Mouse (Mus musculus) heart, postnatal 4 days (tissue): ENCODE data around the gene B4galnt1. TPM values are rescaled to one million over a fixed set of nuclear protein-coding genes. Genes with fewer than 3 reads are reported as not detected.
"Not testable (repeated sequence)": the region's sequence is repeated elsewhere in the genome, so short reads cannot be mapped to it uniquely, and the experiment has no call there.

Experiments used
- DNase-seq: peaks from one replicate; pipeline ENCODE4 v3.0.0; 2021
- total RNA-seq, 2 experiments: library from RNA; stranded (reverse); gene quantifications; 2 replicates each; pipeline ENCODE4 v1.2.3; 2021

Gene B4galnt1
- total RNA-seq, 2 experiments from 2014 or later: 2.2 to 2.7 TPM

DNA sequence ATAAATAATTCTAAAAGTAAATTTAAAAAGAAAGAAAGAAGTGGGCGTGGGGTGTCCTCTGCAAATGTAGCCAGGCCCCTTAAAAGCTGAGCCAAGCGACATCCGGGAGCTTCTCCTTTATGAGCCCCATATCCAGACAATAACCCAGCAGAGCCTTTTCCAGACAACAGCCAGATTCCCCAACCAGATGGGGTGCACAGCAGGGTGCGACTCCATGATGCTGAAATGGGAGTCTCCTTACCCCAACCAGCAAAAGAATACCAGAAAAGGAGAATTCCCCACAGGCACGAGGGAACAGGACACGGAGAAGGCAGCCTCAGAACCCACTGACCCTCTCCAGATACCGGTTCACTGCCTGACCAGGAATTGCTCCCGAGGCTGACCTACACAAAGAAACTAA is 21.8 kb upstream of the B4galnt1 start:
- no peak for DNase-seq

- DNase-seq: no peak
These were observed 20.5 kb upstream of the B4galnt1 start for GRCm38 (mm10) chr10:127144536-127144935.

GRCm38 (mm10) chr10:127145303-127145702 is 19.7 kb upstream of the B4galnt1 start:
- DNase-seq: no peak

DNA sequence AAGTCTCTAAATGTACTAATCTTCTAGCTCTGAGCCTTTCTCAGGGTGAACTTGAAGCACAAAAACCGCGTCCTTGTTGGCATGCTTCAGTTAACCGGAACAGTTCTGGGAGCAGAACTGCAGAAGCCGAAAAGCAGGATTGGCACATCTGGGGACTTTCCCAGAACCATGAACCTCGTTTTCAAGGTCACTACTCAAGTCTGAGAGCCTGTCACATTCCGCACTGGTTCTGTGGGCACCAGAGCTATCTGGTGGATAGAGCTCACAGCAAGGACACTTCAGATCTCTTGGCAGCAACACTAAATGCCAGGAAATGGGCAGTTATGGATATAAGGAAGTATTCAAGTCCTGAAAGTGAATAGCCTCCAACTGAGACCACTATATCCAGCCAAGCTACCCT is 17.9 kb upstream of the B4galnt1 start:
- no peak for DNase-seq

GRCm38 (mm10) chr10:127150471-127150872 is 14.6 kb upstream of the B4galnt1 start:
- no peak for DNase-seq

- DNase-seq: not testable (repeated sequence)
These were observed 13.8 kb upstream of the B4galnt1 start for GRCm38 (mm10) chr10:127151233-127151632.

DNA sequence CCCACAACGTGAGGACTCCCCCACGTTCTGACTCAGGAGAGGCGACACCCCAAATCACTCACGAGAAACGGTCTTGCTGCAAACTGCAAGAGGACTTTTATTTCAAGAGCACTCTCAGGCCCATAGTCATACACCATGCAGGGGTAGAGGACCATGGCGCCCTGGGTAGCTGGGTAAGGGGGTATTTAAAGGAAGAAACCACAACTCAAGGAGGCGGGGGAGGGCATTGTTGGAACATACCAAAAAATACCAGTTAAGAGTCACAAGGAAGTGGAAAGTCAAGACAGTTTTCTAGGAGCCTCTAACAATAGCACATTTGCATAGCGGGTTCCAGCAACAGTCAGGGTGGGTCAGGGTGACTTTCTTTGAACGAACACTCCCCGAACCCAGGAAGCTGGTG is 12.5 kb upstream of the B4galnt1 start:
- not testable (repeated sequence) for DNase-seq

DNA sequence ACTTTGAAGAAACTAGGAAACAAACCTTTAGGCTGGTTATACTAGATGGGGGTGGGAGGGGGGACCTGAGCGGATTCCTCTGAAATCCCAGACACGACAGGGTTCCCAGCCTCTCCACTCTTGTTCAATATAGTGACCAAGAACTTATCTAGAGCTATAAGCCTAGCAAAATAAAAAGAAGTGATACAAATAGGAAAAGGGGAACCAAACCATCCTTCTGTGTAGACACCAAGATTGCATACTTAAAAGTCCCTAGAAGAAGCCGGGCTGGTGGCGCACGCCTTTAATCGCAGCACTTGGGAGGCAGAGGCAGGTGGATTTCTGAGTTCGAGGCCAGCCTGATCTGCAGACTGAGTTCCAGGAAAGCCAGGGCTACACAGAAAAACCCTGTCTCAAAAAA is 11.7 kb upstream of the B4galnt1 start:
- DNase-seq: no peak

DNA sequence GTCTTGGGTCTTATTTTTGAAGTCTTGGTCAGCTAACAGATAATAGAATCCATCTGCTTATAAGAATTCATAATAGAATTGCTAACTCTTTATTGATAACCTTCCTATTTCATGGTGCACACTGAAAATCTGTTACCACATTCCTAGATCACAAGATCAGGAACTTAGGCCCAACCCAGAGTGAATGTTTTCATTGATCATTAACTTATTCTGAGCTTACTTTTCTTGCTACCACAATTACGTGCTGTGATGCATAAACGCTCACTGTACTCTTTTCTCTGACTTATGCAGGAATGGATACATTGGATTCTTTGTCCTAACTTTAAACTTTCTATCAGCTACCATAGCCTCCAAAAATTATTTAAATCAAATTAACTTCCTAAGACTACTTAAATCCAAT is 10.8 kb upstream of the B4galnt1 start:
- DNase-seq: no peak

DNA sequence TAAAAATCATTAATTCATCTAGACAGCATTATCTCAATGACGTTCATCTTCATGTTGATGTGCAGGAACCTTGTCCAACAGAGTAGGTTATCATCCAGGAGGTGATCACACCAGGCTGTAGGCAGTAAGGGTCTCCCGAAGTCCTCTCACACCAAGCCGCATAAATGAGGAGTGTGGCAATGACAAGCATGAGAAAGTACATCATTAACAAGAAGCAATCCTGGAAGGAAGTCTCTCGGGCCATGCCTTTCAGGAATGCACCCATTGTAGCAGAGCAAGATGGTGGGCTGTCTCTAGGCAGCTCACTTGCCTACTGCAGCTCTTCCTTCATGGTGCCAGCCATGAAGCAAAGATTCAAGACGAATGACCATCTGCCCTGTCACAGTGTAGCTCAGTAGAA is 10.4 kb upstream of the B4galnt1 start:
- no peak for DNase-seq

DNA sequence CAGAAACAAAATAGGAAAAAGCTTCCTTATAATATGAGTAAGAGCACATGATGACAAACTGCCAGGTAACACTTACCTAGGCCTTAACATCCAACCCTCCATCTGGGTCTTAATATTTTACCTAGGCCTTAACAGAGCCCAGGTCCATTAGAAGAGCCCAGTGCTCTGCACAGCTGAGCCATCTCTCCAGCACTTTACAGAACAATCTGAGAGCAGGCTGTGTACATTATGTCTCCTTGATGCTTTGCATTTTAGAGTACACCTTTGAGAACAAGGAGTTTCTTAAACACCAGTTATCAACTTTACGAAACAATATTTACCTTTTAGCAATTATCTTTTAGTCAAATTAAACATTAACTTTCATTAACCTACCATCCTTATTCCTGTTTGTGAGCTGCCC is 8.9 kb upstream of the B4galnt1 start:
- DNase-seq: no peak

GRCm38 (mm10) chr10:127156511-127156910 is 8.5 kb upstream of the B4galnt1 start:
- DNase-seq: no peak

DNA sequence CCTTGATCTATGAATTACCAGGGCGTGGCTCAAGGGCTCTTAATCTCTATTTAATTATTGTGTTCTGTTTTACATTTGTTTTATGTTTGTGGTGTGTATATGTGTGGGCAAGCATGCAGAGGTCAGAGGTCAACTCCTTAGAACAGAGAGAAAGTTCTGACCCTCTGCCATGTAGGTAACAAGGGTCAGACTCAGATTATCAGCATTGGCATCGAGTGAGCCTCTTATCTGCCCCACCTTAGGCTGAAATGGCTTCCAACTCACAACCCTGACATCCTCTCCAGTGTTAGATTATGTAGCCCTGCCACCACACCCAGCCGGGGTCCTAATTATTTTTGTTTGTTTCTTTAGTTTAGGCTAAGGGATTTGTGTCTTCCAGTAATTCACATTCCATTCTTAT is 6.6 kb upstream of the B4galnt1 start:
- DNase-seq: no peak

DNA sequence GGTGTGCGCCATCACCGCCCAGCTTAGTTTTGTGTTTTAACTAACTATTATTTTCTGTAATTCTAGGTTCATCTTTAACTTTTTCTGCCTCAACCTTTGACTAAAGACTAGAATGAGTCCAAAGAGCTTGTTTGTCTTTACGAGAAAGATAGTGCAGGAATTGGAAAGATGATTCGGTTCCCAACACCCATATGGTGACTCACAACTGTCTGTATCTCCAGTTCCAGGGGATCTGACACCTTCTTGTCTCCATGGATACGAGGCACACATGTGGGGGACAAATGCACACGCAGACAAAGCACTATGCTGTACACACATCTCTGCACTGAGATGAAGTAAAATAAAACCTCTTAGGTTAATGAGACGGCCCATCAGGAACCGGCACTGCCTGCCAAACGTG is 4.9 kb upstream of the B4galnt1 start:
- no peak for DNase-seq

DNA sequence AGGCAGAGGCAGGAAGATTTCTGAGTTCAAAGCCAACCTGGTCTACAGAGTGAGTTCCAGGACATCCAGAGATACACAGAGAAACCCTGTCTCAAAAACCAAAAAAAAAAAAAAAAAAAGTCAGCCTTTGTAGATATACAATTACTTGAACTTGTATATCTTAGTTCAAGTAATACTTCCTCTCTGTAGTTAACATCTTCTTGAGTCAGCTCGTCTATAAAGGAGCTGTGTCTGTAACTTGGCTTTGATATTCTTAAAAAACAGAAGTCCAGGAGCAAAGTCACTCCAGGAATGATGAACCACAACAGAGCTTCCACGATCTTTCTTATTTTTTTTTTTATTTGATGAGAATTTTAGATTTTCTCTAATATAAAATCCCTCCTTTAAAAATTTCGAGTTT is 4.3 kb upstream of the B4galnt1 start:
- no peak for DNase-seq

DNA sequence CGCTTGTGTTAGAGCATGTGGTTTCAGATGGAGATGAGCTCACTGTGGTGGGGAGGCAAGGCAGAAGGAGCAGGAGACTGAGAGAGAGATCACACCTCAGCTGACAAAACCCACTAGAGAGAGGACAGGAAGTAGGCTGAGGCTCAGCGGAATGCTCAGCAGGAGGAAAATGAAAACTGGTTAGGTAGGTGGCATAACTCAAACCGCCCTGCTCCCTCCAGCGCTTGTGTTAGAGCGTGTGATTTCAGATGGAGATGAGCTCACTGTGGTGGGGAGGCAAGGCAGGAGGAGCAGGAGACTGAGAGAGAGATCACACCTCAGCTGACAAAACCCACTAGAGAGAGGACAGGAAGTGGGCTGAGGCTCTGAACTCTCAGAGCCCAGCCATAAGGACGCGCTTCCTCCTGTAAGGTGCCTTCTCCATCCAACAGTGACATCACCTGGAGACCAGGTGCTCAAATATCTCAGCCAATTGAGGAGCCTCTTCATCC is 2.2 kb upstream of the B4galnt1 start:
- DNase-seq: not testable (repeated sequence)

DNA sequence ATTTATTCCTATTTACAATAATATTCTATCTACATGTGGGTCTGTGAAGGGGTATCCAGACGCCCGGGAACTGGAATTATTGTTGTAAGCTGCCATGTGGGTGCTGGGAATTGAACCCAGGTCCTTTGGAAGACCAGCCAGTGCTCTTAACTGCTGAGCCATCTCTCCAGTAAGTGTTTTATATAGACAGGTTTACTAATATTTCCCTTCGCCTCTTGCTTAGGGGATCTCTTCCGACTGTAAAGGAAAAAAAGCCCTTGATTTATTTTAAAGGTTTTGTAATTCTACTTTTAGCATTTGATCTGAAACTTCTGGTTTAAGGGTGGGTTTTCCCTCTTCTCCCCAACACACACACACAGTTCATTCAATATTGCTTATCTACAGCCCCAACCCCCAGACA is 835 bp upstream of the B4galnt1 start:
- no peak for DNase-seq

GRCm38 (mm10) chr10:127165354-127165653 is 279 bp downstream of the B4galnt1 start:
- DNase-seq: no peak

DNA sequence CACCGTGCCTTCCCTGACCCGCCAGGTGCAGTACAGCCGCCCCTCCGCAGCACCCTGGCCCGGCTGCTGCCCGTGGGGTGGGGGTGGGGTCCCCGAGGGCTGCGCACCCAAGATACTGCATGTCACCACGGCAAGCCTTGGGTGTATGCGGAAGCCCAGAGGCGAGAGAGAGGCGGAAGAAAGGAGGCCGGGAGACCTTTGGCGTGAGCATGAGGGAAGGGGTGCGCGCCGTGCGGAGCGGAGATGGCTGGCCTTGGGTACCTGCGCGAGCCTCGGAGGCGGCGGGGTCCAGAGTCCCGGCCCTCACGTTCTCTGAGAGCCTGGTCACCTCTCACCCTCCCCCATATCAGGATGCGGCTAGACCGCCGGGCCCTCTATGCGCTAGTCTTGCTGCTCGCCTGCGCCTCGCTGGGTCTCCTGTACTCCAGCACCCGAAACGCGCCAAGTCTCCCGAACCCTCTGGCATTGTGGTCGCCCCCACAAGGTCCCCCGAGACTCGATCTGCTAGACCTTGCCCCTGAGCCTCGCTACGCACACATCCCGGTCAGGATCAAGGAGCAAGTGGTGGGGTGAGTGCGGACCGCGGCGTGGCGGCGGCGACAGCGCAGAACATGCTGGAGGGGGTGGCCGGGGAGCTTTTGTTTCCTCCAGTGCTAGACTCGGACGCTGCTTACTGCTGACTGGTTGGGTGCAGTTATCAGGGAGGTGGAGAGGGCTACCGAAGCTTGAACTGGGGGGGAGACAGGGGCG is 804 bp downstream of the B4galnt1 start:
- DNase-seq: peak; percentile 30

DNA sequence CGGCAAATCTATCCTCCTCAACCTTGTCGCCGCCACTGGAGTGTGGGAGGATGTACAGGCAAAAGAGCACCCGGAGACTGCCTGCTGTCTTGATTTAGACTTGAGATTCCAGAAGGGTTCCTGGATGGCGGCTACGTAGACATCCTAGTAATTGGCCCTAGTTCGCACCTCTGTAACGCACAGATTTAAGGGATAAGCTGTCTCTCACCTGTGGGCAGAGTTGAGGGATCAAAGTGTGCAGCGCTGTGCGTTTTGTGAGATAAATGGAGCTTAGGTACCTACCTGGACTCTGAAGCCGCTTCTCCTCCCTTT is 1.3 kb downstream of the B4galnt1 start:
- DNase-seq: no peak

DNA sequence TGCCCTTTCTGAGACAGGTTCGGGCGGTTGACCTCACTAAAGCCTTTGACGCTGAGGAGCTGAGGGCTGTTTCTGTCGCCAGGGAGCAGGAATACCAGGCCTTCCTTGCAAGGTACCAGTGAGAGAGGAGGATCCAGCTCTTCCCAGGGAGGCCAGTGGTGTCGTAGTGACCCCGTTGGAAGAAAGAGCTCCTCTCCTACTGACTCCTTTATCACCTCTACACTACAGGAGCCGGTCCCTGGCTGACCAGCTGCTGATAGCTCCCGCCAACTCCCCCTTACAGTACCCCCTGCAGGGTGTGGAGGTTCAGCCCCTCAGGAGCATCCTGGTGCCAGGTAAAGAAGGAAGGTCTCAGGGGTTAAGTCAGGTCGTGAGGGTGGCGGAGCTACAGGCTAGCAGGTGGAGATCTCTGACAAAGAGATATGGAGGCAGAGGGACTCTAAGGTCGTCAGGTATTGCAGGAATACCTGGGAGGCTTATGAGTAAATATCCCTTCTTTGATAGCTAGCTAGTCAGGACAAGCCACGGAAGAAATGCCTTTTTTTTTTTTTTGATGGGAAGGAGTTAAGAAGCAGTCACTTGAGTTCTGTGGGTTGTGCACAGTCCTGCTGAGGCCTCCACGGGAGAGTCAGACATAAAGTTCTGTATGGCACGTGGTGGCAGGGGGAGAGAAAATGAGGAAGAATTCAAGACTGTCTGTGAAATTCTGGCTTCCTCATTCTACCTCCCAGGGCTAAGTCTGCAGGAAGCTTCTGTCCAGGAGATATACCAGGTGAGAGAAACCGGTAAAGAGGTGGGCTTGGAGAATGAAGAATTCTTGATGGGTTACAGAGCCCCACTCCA is 2.0 kb downstream of the B4galnt1 start:
- DNase-seq: no peak

GRCm38 (mm10) chr10:127167614-127168192 is 2.7 kb downstream of the B4galnt1 start:
- no peak for DNase-seq

- DNase-seq: no peak
These were observed 5.0 kb downstream of the B4galnt1 start for GRCm38 (mm10) chr10:127170002-127170401.

DNA sequence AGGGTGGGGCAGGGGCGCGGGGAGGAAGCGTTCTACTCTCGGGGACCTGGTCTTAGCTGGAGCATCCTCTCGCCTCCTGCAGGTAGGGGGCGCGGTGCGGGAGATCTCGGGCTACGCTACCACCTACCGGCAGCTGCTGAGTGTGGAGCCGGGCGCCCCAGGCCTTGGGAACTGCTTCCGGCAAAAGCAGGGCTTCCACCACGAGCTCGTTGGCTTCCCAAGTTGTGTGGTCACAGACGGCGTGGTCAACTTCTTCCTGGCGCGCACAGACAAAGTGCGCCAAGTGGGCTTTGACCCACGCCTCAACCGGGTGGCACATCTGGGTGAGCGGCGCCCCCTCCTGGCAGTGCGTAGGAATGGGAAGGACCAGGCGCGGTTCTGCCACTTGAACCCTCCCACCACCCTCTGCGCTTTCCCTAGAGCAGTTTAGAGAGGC is 5.8 kb downstream of the B4galnt1 start:
- DNase-seq: peak; percentile 80
